Mouse (Mus musculus) testis, adult 2 months (tissue): Measurements from ENCODE around the gene Gm13271.
"Not testable (repeated sequence)": the region's sequence is repeated elsewhere in the genome, so short reads cannot be mapped to it uniquely, and the experiment has no call there.

Experiments used
- CTCF ChIP-seq: fragments of 200-500 bp; IDR thresholded peaks from 2 replicates; pipeline ENCODE4 v1.5.1; 2012; ENCODE audit warnings: low read depth, mild to moderate bottlenecking, inconsistent platforms, low read length, moderate library complexity; ENCODE audit not compliant: control insufficient read depth, insufficient read depth, insufficient replicate concordance
- POLR2A ChIP-seq: fragments of 200-500 bp; IDR thresholded peaks from 2 replicates; pipeline ENCODE4 v1.6.1; 2012; ENCODE audit warnings: low read depth, mild to moderate bottlenecking, inconsistent platforms, low read length, moderate library complexity; ENCODE audit not compliant: control insufficient read depth

- TF ChIP-seq CTCF, POLR2A: not testable (repeated sequence)
These were observed 7.7 kb downstream of the Gm13271 start for GRCm38 (mm10) chr4:88762341-88762740.
